Mouse (Mus musculus) CD4-positive, CD25-positive, alpha-beta regulatory T cell, adult 4 months (primary cell): ENCODE results near the gene Tmem8b. TPM values are rescaled to one million over a fixed set of nuclear protein-coding genes. Genes with fewer than 3 reads are reported as not detected.

Experiments
- ATAC-seq: one replicate; pipeline ENCODE4 v1.8.0; 2017
- polyA plus RNA-seq, 2 experiments: library from polyadenylated mRNA; unstranded; fragments of 100-300 nt; shearing (Covaris generic); gene quantifications; one replicate each; pipeline ENCODE4 v1.2.1; 2017

The Tmem8b gene
- 1 to 10 TPM in 1 of 2 experiments, under 1 TPM in 1; 0.77 to 1.8 TPM for polyA plus RNA-seq

DNA sequence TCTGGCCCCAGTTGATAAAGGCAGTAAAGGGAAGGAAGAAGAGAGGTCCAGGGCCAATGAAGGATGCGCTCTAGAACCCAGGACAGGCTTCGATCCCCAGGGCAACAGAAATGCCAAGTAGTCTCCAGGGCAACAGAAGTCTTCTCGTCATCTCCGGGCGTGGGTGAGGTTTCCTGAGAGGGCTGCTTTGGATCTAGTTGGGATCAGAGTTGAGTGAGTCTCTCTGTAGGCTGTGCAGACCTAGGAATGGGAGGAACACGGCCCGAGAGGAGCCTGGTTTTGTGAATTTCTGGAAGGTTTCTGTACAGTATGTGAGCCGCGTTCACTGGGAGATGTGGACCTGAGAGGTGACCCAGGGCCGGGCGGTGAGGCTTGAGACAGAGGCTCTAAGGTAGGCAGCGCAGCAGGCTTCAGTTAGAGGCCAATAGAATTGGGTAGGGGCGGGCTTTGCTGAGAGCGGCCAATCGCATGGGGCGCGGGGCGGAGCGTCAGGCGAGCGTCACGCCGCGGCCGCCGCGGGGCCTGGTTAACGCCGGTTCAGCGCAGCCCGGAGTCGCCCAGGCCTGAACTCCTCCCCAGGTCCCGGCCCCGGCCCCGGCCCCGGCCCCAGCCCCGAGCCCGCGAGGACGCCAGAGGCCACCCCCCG lies at the start of gene Tmem8b, which contains the start of gene Fam221b:
Gene Tmem8b (plus strand): TSS at position 190 of the 646 bp plus-strand sequence.
Gene Fam221b (minus strand): TSS at position 364 of the 646 bp plus-strand sequence.
- peak; percentile 99 for ATAC-seq

DNA sequence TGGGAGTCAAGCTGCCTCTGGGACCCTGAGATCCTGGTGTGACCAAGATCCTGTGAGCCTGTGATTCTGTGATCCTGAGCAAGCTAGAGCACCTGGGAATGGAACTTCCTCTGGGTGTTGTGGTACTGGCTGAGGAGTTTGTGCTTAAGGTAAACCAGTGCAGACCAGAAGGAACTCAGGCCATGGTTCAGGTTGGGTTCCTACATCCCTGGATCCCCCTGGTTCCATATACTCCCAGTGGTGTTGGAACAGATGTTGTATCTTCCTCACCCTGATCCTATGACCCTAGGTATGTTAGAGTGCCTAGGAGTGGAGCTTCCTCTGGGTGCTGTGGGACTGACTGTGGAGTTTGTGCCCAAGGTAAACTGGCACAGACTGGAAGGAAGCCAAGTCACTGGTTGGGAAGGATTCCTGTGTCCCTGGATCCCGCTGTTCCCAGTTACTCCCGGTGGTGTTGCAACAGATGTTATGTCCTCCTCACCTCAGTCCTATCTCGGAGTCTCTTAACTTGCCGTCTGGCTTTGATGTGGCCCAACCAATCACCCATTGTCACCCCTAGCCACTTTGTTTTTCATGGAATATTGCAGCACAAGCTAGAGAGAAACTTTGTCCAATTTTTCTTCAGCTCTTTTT lies 48.5 kb upstream of the Tmem8b start:
- ATAC-seq, result no peak

DNA sequence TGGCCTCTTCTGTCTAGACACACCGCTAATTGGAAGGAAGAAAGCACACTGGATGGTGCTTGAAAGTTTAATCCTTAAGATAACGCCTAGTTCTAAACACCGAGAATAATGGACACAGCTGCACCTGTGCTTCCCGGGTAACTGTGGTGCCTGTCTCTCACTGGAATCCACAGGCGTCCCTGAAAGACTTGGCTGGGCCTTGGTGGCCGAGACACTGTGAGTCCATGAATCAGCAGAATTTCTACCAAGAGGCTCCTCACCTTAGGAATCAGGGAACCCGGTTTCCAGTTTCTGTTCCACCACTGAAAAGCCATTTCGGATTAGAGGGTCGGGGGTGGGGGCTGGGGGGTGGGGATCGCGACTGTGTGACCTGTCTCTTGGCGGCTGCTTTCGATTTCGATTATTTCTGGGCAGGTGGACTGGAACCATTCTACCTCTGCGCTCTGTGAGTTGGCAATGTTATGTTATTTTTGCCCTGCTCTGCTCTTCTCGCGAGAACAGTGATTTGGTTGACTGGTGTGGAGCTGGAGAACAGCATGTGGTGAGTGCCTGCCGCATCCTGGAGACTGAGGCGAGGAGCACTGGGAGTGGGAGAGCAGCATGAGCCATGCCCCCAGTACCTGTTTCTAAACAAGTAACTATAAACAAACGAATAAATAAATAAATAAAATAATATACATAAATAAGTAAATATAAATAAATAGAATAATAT lies 39.5 kb upstream of the Tmem8b start:
- no peak for ATAC-seq

DNA sequence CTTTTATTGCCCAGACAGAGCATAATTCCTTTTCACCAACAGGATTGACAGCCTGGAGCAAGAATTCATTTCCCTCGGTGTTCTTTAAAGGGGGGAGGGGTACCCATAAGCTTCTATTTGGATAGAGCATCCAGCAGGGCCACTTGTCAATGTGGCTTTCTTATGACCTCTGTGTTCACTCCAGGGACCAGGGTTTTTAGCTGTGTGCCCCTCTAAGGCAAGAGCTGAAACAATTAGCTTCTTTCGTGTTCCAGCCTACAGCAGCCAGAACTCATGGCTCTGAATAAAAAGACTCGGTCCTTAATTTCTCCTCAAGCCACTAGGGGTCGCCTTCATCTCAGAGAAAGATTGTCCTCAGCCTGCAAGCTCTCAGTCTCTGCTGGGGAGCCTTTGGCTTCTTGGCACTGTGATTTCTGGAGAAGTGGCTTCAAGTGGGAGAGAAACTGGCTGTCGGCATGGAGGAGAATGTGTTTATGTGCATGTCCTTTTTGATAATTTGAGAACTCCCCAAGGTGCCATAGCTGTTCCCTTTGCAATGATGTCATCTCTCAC lies 38.7 kb upstream of the Tmem8b start:
- peak; percentile 74 for ATAC-seq

DNA sequence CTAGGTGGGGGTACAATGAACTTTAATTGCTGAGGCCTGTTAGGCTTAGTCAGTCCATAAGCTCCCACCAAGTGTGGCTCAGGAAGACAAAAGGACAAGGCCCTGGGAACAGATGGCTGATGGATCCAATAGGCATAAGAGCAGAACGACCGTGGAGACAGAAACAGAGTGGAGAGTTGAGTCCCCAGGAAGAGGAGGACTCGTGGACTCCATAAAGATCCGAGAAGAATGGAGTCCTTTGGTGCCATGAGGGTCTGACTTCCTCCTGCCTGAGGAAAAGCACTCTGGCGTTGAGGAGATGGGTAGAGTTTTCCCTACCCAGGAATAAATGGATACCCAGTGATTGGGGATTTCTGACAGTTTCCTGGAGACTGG lies 38.1 kb upstream of the Tmem8b start:
- ATAC-seq, result no peak

DNA sequence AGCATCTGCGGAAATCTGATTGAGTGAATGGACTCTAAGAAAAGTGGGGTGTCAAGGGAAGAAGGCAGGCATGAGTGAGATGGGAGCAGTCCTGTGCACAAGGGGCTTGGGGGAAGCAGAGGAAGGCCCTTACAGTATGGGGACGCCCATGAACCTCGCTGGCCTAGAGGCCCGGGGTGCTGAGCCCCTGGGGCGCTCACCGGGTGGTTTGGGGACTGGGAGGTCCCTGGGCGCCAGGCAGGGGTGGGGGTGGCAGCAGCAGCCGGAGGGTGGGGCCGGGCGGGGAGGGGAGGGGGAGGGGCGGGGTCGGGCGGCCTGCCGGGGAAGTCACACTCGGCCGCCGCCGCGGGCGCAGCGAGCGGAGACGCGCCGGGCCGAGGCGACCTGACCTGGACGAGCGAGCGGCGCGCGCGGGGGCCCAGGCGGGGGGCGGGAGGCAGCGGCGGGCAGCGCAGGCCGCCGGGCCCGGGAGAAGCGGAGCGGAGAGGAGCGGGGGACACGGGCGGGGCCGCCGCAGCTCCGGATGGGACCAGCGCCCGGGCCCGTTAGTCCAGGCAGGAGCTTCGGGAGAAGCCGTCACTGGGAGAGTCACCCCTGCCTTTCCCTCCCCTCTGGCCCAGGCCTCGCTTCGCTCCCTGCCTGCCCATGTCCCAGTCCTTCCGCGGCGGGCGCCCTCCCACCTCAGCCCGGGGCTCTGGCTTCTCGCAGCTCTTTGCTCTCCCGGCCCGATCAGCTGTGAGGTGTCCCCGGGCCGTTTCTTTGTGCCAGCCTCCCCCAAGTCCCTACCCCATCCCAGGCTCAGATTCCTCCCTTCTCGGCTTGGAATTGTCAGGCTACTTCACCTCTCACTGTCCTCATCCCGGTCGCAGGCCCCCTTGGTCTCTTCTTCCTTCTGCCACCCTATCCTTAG lies 37.5 kb upstream of the Tmem8b start, which contains the start of gene Npr2:
Gene Npr2 (plus strand): TSS at position 890 of the 910 bp plus-strand sequence.
- no peak for ATAC-seq

DNA sequence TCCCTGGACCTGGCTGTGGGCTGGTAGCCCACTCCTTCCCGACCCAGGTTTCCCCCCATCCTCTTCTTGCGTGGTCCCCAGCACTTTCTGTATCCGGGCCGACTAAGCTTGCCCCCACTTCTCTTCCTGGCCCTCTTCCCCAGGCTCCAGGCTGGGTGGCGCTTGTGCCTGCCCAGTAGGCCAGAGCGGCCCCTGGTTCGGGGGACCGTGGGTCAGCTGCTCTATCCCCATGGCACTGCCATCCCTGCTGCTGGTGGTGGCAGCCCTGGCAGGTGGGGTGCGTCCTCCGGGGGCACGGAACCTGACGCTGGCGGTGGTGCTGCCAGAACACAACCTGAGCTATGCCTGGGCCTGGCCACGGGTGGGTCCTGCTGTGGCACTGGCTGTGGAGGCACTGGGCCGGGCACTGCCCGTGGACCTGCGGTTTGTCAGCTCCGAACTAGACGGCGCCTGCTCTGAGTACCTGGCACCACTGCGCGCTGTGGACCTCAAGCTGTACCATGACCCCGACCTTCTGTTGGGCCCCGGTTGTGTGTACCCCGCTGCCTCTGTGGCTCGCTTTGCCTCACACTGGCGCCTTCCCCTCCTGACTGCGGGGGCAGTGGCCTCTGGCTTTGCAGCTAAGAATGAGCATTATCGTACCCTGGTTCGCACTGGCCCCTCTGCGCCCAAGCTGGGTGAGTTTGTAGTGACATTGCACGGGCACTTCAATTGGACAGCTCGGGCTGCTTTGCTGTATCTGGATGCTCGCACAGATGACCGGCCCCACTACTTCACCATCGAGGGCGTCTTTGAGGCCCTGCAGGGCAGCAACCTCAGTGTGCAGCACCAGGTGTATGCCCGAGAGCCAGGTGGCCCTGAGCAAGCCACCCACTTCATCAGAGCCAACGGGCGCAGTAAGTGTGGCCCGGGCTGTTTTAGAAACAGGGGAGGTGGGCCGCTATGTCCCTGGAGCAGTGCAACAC lies 36.5 kb upstream of the Tmem8b start:
- no peak for ATAC-seq

DNA sequence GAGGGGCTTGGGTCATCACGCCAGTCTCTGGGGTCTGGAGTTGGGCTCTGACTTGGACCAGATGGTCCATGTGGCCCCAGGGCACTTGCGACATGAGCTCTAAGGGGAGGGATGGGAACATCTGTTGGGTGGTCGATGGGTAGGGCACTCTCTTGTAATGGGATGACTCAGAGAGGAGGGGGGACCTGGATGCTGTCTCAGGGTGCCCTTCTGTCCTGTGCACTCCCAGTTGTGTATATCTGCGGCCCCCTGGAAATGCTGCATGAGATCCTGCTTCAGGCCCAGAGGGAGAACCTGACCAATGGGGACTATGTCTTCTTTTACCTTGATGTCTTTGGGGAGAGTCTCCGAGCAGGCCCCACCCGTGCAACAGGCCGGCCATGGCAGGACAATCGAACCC lies 35.5 kb upstream of the Tmem8b start:
- ATAC-seq, result no peak

DNA sequence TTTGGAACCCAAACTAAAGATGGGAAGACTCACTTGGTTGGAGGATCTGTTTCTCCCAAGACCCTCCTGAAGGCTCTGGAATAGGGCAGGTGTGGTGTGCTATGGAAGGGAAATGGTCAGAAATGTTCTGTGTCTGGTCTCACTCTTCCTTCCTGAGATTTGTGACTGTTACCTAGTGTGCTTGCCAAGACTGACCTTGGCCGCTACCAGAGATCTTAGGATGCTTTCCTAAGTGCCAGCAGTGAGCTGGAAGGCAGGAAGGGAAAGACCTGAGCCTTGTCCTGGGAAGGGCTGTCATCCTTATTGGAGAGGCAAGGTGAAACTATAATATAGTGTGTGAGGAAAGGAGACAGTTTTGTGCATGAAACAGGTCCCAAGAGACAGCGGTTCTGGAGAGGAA lies 35.0 kb upstream of the Tmem8b start:
- ATAC-seq, result no peak

DNA sequence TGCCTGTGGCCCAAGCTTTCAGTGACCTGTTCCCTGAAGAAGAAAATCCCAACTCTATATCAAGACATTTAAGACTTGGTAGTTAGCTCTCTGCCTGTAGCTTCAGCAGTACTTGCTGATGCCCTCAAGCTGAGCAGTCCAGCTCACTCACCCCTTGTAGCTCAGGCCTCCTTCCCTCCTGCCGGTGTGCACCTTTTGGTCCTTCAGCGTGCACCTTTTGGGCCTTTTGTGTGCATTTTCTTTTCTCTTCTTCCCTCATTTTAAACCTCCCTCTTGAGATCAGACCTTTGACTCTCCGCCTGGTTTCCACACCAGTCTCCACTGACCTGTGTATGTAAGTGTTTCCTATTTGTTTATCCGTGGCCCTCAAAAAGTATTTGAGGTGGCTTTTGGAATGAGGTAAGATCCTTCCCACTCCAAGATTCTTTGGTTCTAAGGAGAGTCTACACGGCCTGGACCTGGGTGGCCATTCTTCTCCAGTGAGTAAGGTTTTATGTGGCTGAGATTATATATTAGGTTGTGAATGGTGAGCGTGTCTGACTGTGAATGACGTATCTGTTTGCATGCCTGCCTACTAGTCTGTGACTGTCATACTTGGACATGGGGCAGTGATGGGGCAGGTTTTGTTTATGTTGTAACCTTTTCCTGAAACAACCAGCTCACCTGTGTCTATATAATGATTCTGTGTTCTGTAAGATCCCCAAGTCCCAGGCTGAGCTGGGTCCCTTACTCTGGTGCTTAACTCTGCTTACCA lies 34.0 kb upstream of the Tmem8b start:
- no peak for ATAC-seq

DNA sequence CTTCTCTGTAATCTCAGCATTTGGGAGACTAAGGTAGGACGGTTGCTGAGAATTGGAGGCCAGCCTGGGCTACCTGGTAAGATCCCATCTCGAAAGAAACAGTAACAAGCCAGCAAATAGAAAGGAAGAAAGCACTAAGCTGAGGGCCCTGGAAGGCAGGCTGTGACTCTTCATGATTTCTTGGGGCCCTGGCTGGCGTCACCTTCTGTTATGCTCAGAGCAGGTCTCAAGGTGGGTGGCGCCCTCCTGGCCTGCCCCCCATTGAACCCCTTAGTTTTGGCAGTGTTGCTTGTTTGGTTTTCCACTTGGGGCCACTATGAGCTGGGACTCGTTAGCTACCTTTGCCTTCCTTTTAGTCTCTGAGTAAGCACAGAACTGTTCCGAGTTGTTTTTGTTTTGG lies 32.0 kb upstream of the Tmem8b start:
- no peak for ATAC-seq

DNA sequence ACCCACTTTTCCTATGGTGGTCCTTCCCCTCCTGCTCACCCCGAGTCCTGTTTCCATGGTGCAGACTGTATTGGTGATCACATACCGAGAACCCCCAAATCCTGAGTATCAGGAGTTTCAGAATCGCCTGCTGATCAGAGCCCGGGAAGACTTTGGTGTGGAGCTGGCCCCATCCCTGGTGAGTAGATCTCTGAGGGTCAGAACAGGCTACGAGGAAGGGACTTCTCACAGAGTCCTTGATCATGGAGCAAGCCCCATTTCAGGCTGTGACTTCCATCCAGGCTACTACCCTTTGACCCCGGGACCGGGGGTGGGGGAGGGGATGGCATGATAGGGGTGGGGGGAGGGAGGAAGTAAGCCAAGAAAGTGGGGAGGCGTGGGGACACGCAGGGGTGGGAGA lies 28.7 kb upstream of the Tmem8b start:
- ATAC-seq, result no peak

DNA sequence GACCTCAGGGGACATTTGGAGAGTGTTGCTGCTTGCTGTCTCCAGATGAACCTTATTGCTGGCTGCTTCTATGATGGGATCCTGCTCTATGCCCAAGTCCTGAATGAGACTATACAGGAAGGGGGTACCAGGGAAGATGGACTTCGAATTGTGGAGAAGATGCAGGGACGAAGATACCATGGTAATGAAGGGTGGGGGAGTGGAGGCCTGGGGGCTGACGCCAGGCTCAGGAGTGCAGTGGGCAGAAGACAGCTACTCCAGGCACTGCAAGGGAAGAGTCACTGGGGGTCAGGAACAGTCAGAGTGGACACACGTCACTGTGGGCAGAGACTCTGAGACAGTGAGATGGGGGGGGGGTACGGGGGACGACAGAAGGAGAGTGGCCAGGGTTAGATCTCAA lies 28.3 kb upstream of the Tmem8b start:
- ATAC-seq, result no peak

DNA sequence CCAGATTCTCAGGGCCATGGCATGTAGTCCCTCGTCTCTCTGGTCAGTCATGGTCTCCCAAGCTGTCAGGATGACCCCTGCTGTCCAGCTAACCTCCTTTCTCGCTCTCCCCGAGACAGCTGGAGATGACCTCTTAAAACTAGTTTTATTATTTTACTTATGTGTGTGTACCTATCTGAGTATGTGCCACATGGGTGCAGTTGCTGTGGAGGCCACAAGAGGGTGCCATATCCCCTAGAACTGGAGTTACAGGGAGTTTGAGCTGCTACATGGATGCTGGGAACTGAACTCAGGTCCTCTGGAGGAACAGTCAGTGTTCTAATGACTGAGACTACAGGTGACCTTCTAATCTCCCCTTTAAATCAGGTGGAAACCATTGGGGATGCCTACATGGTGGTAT lies 19.0 kb upstream of the Tmem8b start:
- no peak for ATAC-seq

DNA sequence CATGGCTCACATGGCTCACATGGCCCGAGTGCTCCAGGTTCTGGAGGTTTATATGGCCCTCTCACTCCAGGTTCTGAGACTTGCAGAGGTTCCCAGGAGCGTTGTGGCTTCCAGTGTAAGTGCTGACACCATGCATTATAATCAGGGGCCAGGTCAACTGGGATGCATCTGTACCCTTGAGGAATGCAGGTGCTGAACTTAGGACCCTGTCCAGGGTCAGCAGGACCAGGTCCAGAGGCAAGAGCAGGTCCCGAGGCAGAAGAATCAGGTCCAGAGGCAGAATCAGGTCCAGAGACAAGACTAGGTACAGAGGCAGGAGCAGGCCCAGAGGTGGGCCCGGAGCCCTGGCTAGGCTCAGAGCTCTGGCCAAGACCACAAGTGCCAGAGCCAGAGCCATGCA lies 16.0 kb upstream of the Tmem8b start:
- no peak for ATAC-seq

DNA sequence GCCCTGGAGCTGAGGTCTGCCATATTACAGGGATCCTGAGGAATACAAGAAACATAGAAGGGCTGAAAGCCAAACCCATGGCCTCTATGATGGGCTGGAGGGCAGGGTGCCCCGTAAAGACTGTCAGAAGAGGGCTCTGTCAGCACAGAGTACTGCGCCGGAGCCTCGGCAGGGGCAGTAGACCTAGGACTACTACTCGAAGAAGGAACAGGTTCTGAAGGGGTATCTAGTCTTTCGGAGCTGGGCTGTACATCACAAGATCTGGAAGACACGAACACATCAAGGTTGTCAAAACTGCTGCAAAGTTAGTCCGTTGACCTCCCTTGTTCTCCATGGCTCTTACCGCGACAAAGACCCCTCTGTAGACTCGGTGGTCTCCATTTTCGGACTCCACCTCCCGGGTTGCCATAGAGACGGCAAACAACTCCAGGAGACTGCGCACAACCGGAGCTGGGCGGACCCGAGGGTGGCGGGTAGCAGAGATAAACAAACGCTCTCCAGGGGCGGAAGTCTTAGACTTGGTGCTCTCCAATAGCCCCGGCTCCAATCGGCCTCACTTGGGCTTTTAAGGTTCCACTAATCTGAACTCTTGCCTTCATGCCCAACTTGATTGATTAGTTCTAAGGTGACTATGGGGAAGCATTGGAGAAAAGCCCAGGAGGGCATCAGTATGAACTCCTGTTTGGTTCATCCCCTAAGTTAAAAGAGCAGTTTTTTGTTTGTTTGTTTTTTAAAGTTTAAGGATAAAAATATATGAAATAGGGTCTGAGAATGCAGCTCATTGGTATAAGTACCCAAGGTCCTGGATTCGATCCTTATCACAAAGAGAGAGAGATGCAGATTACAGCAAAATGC lies 15.4 kb upstream of the Tmem8b start, which contains the start of gene Spag8:
Gene Spag8 (minus strand): TSS at position 434 of the 855 bp plus-strand sequence.
- no peak for ATAC-seq

DNA sequence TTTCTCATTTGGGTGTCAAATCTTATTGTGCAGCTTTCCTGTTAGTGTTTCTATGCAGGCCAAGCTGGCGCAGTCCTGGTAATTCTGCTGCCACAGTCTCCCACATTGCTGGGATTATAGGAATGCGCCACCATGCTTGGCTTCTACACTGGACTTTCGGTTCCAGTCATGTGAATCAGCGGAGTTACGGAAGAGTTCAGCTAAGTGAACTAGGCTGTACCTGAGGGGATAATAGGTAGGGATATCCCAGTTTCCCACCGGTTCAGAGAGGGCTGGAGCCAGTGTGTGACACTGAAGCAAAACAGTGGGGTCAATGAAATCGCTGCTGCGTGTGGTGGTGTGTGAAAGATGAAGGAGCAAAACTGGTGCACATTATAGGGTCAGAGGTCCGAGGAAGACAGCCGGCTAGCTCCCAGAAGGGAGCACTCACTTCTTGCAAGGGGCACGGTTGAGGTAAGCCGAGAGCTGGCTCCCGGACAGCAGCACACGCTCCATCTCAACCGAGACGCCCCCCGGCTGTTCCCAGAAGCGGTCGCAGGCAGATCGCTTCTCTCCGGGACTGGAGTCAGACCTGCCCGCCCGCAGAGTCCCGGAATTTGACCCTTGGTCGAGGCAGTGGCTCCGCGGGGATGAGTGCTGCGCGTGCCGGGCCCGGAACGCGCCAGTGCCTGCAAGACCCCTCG lies 13.0 kb upstream of the Tmem8b start:
- ATAC-seq, result peak; percentile 5

DNA sequence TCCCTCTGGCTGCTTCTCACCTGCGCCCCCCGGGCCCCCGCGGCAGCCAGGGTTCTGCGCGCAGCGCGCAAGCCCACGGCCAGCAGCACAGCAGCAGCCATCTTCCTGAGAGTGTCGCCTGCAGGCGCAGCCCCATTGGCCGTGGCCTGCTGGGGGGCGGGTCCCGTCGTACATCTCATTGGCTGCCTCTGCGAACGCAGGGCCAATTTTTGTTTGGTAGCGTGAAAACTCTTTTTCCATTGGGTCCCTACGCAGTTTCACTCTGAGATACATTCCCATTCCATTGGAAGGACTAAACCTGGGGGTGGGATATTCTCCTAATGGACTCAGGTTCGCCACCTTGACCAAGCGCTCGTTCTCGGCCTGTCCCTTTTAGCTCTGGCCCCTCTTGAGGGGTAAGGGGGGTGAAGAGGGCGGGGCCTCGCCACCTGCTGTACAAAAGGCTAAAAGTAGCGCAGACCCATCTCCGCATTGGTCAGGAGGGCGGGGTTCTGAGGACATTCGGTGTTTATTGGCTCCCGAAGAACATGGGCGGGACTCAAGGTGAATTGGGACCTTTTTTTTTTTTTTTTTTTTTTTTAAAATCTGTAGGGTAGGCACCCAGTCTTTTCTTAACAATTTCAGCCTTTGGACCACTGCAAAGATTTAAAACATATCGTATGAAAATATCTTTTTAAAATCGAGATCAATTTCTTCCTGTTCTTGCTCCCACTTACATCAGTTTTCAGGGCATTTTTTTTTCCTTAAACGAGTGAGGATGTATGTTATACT lies 12.2 kb upstream of the Tmem8b start, which contains the start of gene Hint2:
Gene Hint2 (minus strand): TSS at position 128 of the 771 bp plus-strand sequence.
- ATAC-seq, result peak; percentile 96
